9 mouse cellular contexts compared by ENCODE assay signal in genomic region chr5:32302991-32303921, GRCm38 (mm10).
A peak's percentile ranks its signal among the peaks of the same experiment; 100 is the strongest.
DNase-seq lines count a peak whose midpoint lies in the region; ATAC-seq and TF ChIP-seq lines count a peak whose summit lies in the region.
"Had no signal": no experiment of that assay in that cellular context is flagged by ENCODE, and none has a peak within 500 bp of the region (broad histone marks: within the 10 kb centered on the region; RNA-seq: fewer than 3 reads in every experiment).

No protein-coding gene starts in this region.

- peak overlapping the region; percentile 23; the same call in 1 of the 2 replicates for H3K4me3 ChIP-seq in heart, embryonic 11.5 days (ENCODE audit: low read depth, low read length)
- H3K4me3 ChIP-seq in kidney, embryonic 15.5 days (replicated peaks), result peak overlapping the region; percentile 35
- H3K4me3 ChIP-seq in limb, embryonic 15.5 days, result peak overlapping the region; percentile 24
- H3K4me3 ChIP-seq in myocyte, result no peak overlapping the region
- H3K4me3 ChIP-seq in testis, adult 2 months (ENCODE audit: control insufficient read depth, low read depth, low read length), result no peak overlapping the region; the same call in 1 of the 2 replicates

- TF ChIP-seq POLR2A in myocyte (IDR thresholded peaks at IDR 0.05; ENCODE audit: insufficient read length, low read depth), result no peak
- TF ChIP-seq POLR2A in testis, adult 2 months (IDR thresholded peaks at IDR 0.05; ENCODE audit: control insufficient read depth, low read depth, low read length), result no peak

- peak overlapping the region; percentile 60 for H3K4me2 ChIP-seq in heart, embryonic 11.5 days
- peak overlapping the region; percentile 60 for H3K4me2 ChIP-seq in kidney, embryonic 15.5 days
- H3K4me2 ChIP-seq in limb, embryonic 15.5 days, result peak overlapping the region; percentile 42
- peak overlapping the region; percentile 38 for H3K4me2 ChIP-seq in myocyte (ENCODE audit: low read depth)

- no peak overlapping the region for H3ac ChIP-seq in myocyte (ENCODE audit: control insufficient read depth, insufficient read length)

- H3K9ac ChIP-seq in heart, embryonic 11.5 days (ENCODE audit: low read depth, low read length), result 0 out of 2 replicates have a peak overlapping the region, but pooled peaks have one; percentile 24
- 0 out of 2 replicates have a peak overlapping the region, but pooled peaks have one; percentile 26 for H3K9ac ChIP-seq in kidney, embryonic 15.5 days
- 0 out of 2 replicates have a peak overlapping the region, but pooled peaks have one; percentile 21 for H3K9ac ChIP-seq in limb, embryonic 15.5 days

- H3K4me1 ChIP-seq in heart, embryonic 11.5 days (ENCODE audit: control insufficient read depth, insufficient read depth, low read length), result peaks cover 7% of the 10 kb centered on the region; the same call in 1 of the 2 replicates
- H3K4me1 ChIP-seq in kidney, embryonic 15.5 days, result peaks cover 9% of the 10 kb centered on the region
- peaks cover 6% of the 10 kb centered on the region for H3K4me1 ChIP-seq in limb, embryonic 15.5 days
- peaks cover 4% of the 10 kb centered on the region for H3K4me1 ChIP-seq in testis, adult 2 months (ENCODE audit: control insufficient read depth, insufficient read depth, low read length)

- H3K27ac ChIP-seq in heart, embryonic 11.5 days (ENCODE audit: low read depth, low read length), result no peak overlapping the region
- no peak overlapping the region for H3K27ac ChIP-seq in kidney, embryonic 15.5 days
- H3K27ac ChIP-seq in limb, embryonic 15.5 days, result no peak overlapping the region
- no peak overlapping the region for H3K27ac ChIP-seq in testis, adult 2 months (ENCODE audit: control insufficient read depth, insufficient read depth, low read depth, low read length)

- H3K27me3 ChIP-seq in heart, embryonic 11.5 days (ENCODE audit: control insufficient read depth, insufficient read depth, low read length), result no peaks in the 10 kb centered on the region
- H3K27me3 ChIP-seq in kidney, embryonic 15.5 days, result no peaks in the 10 kb centered on the region
- no peaks in the 10 kb centered on the region for H3K27me3 ChIP-seq in limb, embryonic 15.5 days
- H3K27me3 ChIP-seq in myocyte (ENCODE audit: control insufficient read depth, insufficient read depth, insufficient read length), result peaks cover 11% of the 10 kb centered on the region
- no peaks in the 10 kb centered on the region for H3K27me3 ChIP-seq in testis, adult 2 months (ENCODE audit: control insufficient read depth, insufficient read depth, low read length)

- peak; percentile 28 for DNase-seq in gastrocnemius, adult 18-20 months (ENCODE audit: low spot score)
- DNase-seq in gastrocnemius, adult 8-10 months (ENCODE audit: low spot score in 2 of 2), result no peak
- peak; percentile 88 for DNase-seq in embryo, embryonic 11 days

- ATAC-seq in heart, embryonic 11.5 days (replicated peaks; ENCODE audit: insufficient number of reproducible peaks, low FRiP score, low TSS enrichment), result peak; percentile 73; the same call in 1 of the 2 replicates
- ATAC-seq in kidney, embryonic 15.5 days (replicated peaks; ENCODE audit: low FRiP score), result peak; percentile 91
- ATAC-seq in limb, embryonic 15.5 days (ENCODE audit: insufficient number of reproducible peaks, low FRiP score, low TSS enrichment, low read depth), result no peak

- WGBS in heart, embryonic 11.5 days (ENCODE audit: insufficient replicate concordance), result 12% methylated on average over 23 of the region's 23 CpGs
- WGBS in kidney, embryonic 15.5 days, result 11% methylated on average over 23 of the region's 23 CpGs
- 10% methylated on average over 23 of the region's 23 CpGs for whole genome bisulfite sequencing in limb, embryonic 15.5 days

- no peaks in the 10 kb centered on the region for H3K36me3 ChIP-seq in heart, embryonic 11.5 days (ENCODE audit: control insufficient read depth, insufficient read depth, low read length)
- no peaks in the 10 kb centered on the region for H3K36me3 ChIP-seq in kidney, embryonic 15.5 days
- H3K36me3 ChIP-seq in limb, embryonic 15.5 days, result no peaks in the 10 kb centered on the region
- no peaks in the 10 kb centered on the region for H3K36me3 ChIP-seq in myocyte (ENCODE audit: control insufficient read depth, insufficient read depth)
- no peaks in the 10 kb centered on the region for H3K36me3 ChIP-seq in testis, adult 2 months (ENCODE audit: control insufficient read depth, insufficient read depth, low read length)
- H3K36me3 ChIP-seq: G1E had no signal

- TF ChIP-seq CTCF in testis, adult 2 months (IDR thresholded peaks at IDR 0.05; ENCODE audit: control insufficient read depth, insufficient read depth, insufficient replicate concordance, low read depth, low read length), result peak; percentile 40; the same call in 1 of the 2 replicates

- no peaks in the 10 kb centered on the region for H3K79me2 ChIP-seq in myocyte (ENCODE audit: control insufficient read depth, insufficient read depth)

- no peaks in the 10 kb centered on the region for H3K9me3 ChIP-seq in heart, embryonic 11.5 days (replicated peaks; ENCODE audit: control insufficient read depth, low read length)
- H3K9me3 ChIP-seq in kidney, embryonic 15.5 days (replicated peaks), result no peaks in the 10 kb centered on the region
- H3K9me3 ChIP-seq in limb, embryonic 15.5 days, result no peaks in the 10 kb centered on the region
- H3K9me3 ChIP-seq: G1E had no signal

TF ChIP-seq in myocyte, 11 proteins besides CTCF, POLR2A, EP300 and RAD21:
- TF ChIP-seq USF1 (IDR thresholded peaks at IDR 0.05; ENCODE audit: low read depth), result no peak
- peak in 1 of 3 experiments; percentile 12 for TF ChIP-seq MYOD1 (IDR thresholded peaks at IDR 0.05; ENCODE audit: control insufficient read depth in 1 of 3, insufficient read length in 2 of 3, low read depth in 2 of 3)
TF ChIP-seq in myocyte: peak in this region for 1.

Comparison
In these comparisons a context has a peak if more than half of its experiments do, and no peak if none do; other contexts are left out.
1. DNase-seq: peak in gastrocnemius, adult 18-20 months (single experiment) and embryo, embryonic 11 days (single experiment); none in gastrocnemius, adult 8-10 months (0 of 2).
2. H3K4me3 ChIP-seq: peak in heart, embryonic 11.5 days (single experiment), kidney, embryonic 15.5 days (single experiment) and limb, embryonic 15.5 days (single experiment); none in myocyte (single experiment) and testis, adult 2 months (single experiment).
3. Peak in every context shown above with its lines, with median percentiles within 50 percentile points of each other: H3K4me2 ChIP-seq and H3K9ac ChIP-seq.